Mouse (Mus musculus) kidney, adult 2 months (tissue): Measurements from ENCODE around the gene Dffa. TPM values are rescaled to one million over a fixed set of nuclear protein-coding genes. Genes with fewer than 3 reads are reported as not detected.
A peak's percentile ranks its signal among the peaks of the same experiment; 100 is the strongest.

Experiments used
- DNase-seq: peaks from one replicate; pipeline ENCODE4 v3.0.0; 2021
- H3K27ac ChIP-seq: fragments of 200-500 bp; 2 replicates; pipeline ENCODE4 v1.5.1; 2012; ENCODE audit warnings: low read depth, low read length, control low read depth, inconsistent platforms; ENCODE audit not compliant: insufficient read depth
- H3K27me3 ChIP-seq: fragments of 200-500 bp; replicated peaks from 2 replicates; pipeline ENCODE4 v1.6.1; 2012; ENCODE audit warnings: mild to moderate bottlenecking, moderate library complexity, low read length, inconsistent platforms; ENCODE audit not compliant: control insufficient read depth, insufficient read depth
- H3K36me3 ChIP-seq: fragments of 200-500 bp; 2 replicates; pipeline ENCODE4 v1.6.1; 2012; ENCODE audit warnings: mild to moderate bottlenecking, moderate library complexity, low read length, inconsistent platforms; ENCODE audit not compliant: control insufficient read depth, insufficient read depth
- H3K4me1 ChIP-seq: fragments of 200-500 bp; 2 replicates; pipeline ENCODE4 v1.6.1; 2011; ENCODE audit warnings: low read length; ENCODE audit not compliant: control insufficient read depth, insufficient read depth
- H3K4me3 ChIP-seq: fragments of 200-500 bp; 2 replicates; pipeline ENCODE4 v1.5.1; 2011; ENCODE audit warnings: mild to moderate bottlenecking, low read depth, low read length, control low read depth; ENCODE audit not compliant: insufficient read depth
- CTCF ChIP-seq: fragments of 200-500 bp; conservative IDR thresholded peaks from 2 replicates; pipeline ENCODE4 v1.5.1; 2011; ENCODE audit warnings: low read depth, mild to moderate bottlenecking, control low read depth, low read length, moderate library complexity, mixed read lengths; ENCODE audit not compliant: insufficient read depth, insufficient read length
- POLR2A ChIP-seq: fragments of 200-500 bp; IDR thresholded peaks from one replicate; pipeline ENCODE4 v1.6.1; 2011; ENCODE audit warnings: low read depth, low read length, control low read depth
- WGBS: fragments of 180-500 bp; shearing (Covaris S2); methylation state at CpG from one replicate; pipeline ENCODE4 v1.1.7; 2018; 5-methylcytosine and 5-hydroxymethylcytosine counted together
- polyA plus RNA-seq: library from polyadenylated mRNA; depleted of rRNA; stranded (reverse); fragments of >200 nt; gene quantifications from 2 replicates; pipeline ENCODE4 v1.2.3, GENCODE M21; 2012

The Dffa gene
- polyA plus RNA-seq, 1 experiment, result 20.8 TPM

DNA sequence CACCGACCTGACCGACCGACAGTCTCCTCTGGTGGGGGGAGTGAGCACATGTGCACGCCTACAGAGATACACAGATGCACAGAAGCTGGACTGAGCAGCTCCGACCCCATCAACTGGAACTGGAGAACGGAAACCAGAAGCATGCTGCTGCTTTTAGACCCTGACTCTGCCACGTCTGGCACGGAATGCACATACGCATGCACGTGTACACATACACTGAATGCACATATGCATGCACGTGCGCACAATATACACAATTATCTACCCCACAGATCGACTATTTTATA is 42.6 kb upstream of the Dffa start:
- no peak for TF ChIP-seq CTCF
- no peak for TF ChIP-seq POLR2A
- WGBS, result 82% methylated on average over 13 of the region's 13 CpGs

DNA sequence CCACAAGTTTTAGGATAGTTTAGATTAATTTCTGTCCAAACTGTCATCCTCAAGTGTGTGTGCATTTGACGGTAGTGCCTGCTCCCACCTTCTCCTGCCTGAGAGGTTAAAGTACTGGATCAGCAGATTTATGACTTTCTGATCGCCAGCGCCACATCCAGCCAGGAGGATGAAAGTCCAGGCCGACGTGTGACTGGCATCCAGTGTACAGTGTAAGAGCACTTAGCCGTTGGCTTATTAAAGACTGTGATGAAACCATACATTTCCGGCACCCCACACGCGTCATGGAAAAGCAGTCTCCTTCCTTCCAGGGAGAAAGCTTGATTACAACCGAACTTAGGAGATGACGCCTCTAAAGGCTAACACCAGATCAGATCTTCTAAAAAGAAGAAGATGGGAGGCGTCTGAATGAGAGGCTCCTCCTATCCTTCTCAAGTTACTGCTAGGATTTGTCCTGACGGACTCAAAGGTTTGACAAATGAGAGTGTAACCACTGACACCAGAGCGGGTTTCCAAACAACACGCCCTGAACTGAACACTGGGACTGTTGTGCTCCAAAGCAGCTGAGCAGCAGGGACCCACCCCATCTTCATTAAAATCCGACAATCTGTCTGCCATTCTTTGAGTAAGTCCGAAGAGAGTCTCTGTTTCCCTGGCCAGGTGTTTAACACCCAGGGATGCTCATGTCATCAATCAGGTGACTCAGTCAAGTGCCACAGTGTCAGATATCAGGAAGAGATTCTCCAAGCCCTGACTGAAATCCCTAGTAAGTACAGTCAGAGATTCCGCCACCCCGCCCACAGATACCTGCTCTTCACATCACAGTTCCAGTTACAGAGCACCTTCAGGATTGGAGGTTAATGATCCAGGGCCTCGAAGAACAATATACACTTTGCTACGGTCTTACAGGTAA is 41.3 kb upstream of the Dffa start:
- DNase-seq, result peak; percentile 38
- H3K27me3 ChIP-seq, result no peaks in the 10 kb centered on the region

More for the DNA sequence above, 42.6 kb upstream of the Dffa start:
- Histone ChIP-seq H3K27ac (no peak overlapping the region), H3K27me3 (no peaks in the 10 kb centered on the region), H3K4me3 (no peak overlapping the region), H3K4me1 (no peaks in the 10 kb centered on the region; the same call in 1 of the 2 replicates), H3K36me3 (no peaks in the 10 kb centered on the region)
- DNase-seq, result no peak

DNA sequence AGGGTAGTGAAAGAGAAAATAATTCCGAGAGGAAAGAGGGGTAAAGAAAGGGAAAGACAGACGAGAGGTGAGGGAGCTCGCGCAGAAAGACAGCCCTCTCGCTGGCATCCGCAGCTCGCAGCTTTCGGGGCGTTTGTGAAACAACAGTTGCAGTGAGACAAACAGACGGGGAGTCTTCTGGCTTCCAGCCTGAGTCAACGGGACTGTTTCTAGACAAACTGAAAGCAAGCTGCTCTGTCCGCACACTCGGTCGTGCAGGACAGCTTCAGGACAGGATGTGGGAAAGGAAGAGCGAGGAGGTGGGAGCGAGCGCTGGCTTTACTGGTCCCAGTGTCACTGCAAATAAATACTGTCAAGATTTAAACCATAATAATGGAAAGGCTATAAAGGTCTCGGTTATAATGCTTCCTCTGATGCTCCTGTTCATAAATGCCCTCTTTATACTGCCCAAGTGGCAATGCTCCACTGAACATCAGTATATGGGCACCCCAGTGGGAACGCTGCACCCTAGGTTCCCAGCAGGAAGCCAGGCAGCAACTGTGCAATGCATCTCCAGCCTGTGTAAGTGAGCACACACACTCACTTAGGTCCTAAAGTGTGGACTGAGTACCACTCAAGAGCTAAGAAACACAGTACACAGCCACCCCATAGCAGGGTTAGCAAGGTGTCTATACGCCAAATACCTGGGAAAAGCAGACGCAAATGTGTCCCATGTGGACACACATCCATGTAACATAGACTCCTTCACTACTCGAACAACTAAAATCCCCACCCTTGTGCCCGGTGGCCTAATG is 39.7 kb upstream of the Dffa start:
- TF ChIP-seq CTCF (no peak), POLR2A (no peak)
- H3K4me1 ChIP-seq, result no peaks in the 10 kb centered on the region; the same call in 1 of the 2 replicates
- no peak overlapping the region for H3K27ac ChIP-seq
- H3K4me3 ChIP-seq, result no peak overlapping the region
- H3K36me3 ChIP-seq, result no peaks in the 10 kb centered on the region
- 66% methylated on average over 23 of the region's 23 CpGs for WGBS
- no peak for DNase-seq
- no peaks in the 10 kb centered on the region for H3K27me3 ChIP-seq

More for the DNA sequence above, 41.3 kb upstream of the Dffa start:
- H3K4me1 ChIP-seq, result no peaks in the 10 kb centered on the region; the same call in 1 of the 2 replicates
- TF ChIP-seq CTCF, result no peak
- no peak for TF ChIP-seq POLR2A
- 56% methylated on average over 21 of the region's 21 CpGs for WGBS
- no peaks in the 10 kb centered on the region for H3K36me3 ChIP-seq
- no peak overlapping the region for H3K4me3 ChIP-seq
- H3K27ac ChIP-seq, result no peak overlapping the region

DNA sequence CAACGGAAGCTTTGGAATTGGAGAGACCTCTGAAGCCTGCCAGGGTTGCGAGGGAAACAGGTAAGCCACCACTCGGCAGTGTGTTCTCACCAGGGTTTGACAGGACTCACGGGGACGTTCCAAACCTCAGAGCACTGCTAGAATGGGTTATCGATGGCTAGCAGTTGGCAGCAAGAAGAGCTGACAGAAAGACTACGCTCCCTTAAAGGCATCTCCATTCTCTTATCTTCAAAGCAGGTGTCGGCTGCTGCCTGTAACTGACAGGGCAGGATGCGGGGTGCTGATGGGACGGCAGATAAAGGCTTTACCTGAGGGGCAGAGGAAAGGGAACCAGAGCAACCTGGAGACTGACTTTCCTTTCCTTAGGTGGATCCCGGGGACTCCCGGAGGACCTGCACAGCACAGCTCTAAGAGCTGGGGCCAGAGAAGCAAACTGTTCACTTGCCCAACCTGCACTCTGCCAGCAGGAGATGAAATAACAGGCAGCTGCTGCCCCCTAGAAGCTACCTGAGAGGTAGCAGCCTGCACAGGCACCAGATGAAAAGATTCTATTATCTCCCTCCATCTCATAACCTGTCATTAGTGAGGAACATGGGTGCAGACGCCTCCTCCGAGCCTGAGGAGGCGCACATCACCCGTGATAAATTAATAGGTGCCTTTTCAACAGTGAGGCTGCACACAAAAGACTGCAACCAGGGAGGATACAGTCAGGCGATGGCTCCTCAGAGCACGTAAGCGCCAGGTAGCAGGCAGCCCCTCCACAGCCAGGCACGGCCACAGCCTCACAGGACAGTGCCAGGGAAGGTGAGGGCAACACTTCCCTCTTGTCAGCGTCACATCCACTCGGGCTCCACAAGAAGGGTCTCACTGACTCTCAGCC is 37.0 kb upstream of the Dffa start:
- TF ChIP-seq POLR2A, result no peak
- TF ChIP-seq CTCF, result peak; percentile 50; the same call in 1 of the 2 replicates
- no peak overlapping the region for H3K27ac ChIP-seq
- 84% methylated on average over 22 of the region's 22 CpGs for WGBS
- no peaks in the 10 kb centered on the region; the same call in 1 of the 2 replicates for H3K4me1 ChIP-seq
- no peaks in the 10 kb centered on the region for H3K27me3 ChIP-seq
- peak; percentile 29 for DNase-seq
- H3K4me3 ChIP-seq, result no peak overlapping the region
- no peaks in the 10 kb centered on the region for H3K36me3 ChIP-seq

DNA sequence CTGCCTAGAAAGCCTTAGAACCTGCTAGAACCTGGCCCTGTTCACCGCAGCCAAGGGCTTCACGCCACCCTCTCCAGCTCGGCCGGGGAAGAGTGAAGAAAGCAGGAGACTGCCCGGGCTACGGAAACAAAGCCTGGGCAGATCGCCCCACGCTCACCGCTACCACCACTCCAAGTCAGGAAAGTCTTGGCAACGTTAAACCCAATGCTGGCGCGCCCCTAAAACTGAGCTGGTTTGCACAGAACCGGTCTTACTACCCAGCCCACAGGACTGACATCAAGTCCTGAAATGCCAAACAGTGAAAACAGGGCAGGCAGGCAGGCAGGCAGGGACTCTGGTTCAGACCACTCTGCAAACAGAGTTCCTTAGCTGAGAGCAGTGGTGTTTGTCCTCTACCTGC is 28.9 kb upstream of the Dffa start:
- no peak for DNase-seq
- TF ChIP-seq CTCF (no peak), POLR2A (no peak)
- H3K27ac ChIP-seq, result no peak overlapping the region
- no peak overlapping the region for H3K4me3 ChIP-seq
- peaks cover 10% of the 10 kb centered on the region; the same call in 1 of the 2 replicates for H3K4me1 ChIP-seq
- H3K27me3 ChIP-seq, result no peaks in the 10 kb centered on the region
- WGBS, result 82% methylated on average over 13 of the region's 13 CpGs
- no peaks in the 10 kb centered on the region for H3K36me3 ChIP-seq

DNA sequence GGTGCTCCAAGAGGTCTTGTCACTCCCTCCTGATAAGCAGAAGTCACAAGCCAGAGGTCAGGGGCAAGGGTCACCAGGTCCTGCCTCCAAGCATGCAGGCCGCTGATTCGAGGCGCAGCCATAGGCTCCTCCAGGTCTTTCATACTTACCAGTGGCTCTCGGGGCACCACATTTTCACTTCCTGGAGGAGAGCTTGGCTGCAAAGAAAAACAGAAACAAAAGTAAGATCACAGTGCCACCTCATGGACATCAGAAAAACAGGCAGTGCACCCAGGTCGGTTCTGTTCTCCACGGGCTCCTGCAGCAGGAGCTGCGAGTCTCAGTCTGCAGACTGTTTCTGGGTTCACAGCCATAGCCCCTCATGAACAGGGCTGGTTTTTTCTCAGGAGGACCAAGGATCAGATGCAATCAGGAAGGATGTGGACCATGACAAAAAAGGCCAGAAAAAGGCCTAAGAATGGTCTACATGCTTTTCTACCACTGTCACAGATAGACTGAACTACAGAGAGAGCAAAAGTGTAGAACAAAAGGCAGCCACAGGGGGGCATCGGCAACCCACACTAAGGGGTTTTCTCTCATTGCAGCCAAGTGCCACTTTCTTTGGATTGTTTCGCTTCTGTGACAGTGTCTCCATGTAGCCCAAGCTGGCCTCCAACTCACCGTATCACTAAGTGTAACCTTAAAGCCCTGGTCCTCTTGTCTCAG is 27.9 kb upstream of the Dffa start:
- TF ChIP-seq CTCF (peak; percentile 62), POLR2A (no peak)
- WGBS, result 16% methylated on average over 10 of the region's 10 CpGs
- Histone ChIP-seq H3K4me3 (no peak overlapping the region), H3K36me3 (no peaks in the 10 kb centered on the region), H3K27ac (no peak overlapping the region), H3K4me1 (peaks cover 12% of the 10 kb centered on the region; the same call in 1 of the 2 replicates), H3K27me3 (no peaks in the 10 kb centered on the region)
- peak; percentile 83 for DNase-seq
